8 mouse cellular contexts compared by ENCODE assay signal in genomic region chr11:75811900-75812299, GRCm38 (mm10). TPM values are rescaled to one million over a fixed set of nuclear protein-coding genes. Genes with fewer than 3 reads are reported as not detected.
DNase-seq lines count a peak whose midpoint lies in the region; ATAC-seq and TF ChIP-seq lines count a peak whose summit lies in the region.

No protein-coding gene starts in this region.

- H3K27ac ChIP-seq in limb, embryonic 12.5 days: peak overlapping the region; percentile 67
- no peak overlapping the region for H3K27ac ChIP-seq in limb, embryonic 10.5 days
- H3K27ac ChIP-seq in embryonic facial prominence, embryonic 13.5 days: peak overlapping the region; percentile 39; the same call in 1 of the 2 replicates
- peak overlapping the region; percentile 90 for H3K27ac ChIP-seq in heart, embryonic 15.5 days
- peak overlapping the region; percentile 72 for H3K27ac ChIP-seq in lung, postnatal 0 days (ENCODE audit: low read length)

- no peak overlapping the region for H3K9ac ChIP-seq in limb, embryonic 12.5 days (replicated peaks)
- H3K9ac ChIP-seq in embryonic facial prominence, embryonic 13.5 days: peak overlapping the region; percentile 22; the same call in 1 of the 2 replicates
- H3K9ac ChIP-seq in heart, embryonic 15.5 days: no peak overlapping the region
- H3K9ac ChIP-seq in lung, postnatal 0 days (replicated peaks; ENCODE audit: low read depth): no peak overlapping the region

- H3K4me2 ChIP-seq in limb, embryonic 12.5 days: no peak overlapping the region
- no peak overlapping the region for H3K4me2 ChIP-seq in embryonic facial prominence, embryonic 13.5 days
- no peak overlapping the region for H3K4me2 ChIP-seq in heart, embryonic 15.5 days
- no peak overlapping the region for H3K4me2 ChIP-seq in lung, postnatal 0 days (replicated peaks; ENCODE audit: low read depth, low read length)

- no peaks in the 10 kb centered on the region for H3K36me3 ChIP-seq in limb, embryonic 12.5 days
- H3K36me3 ChIP-seq in limb, embryonic 10.5 days: no peaks in the 10 kb centered on the region
- H3K36me3 ChIP-seq in embryonic facial prominence, embryonic 13.5 days: no peaks in the 10 kb centered on the region
- H3K36me3 ChIP-seq in heart, embryonic 15.5 days: no peaks in the 10 kb centered on the region
- H3K36me3 ChIP-seq in lung, postnatal 0 days (ENCODE audit: insufficient read depth, low read length): no peaks in the 10 kb centered on the region

- 0 out of 2 replicates have a peak, but pooled peaks cover 2% of the 10 kb centered on the region for H3K27me3 ChIP-seq in limb, embryonic 12.5 days
- no peaks in the 10 kb centered on the region for H3K27me3 ChIP-seq in limb, embryonic 10.5 days (ENCODE audit: low read depth, poor library complexity, severe bottlenecking)
- H3K27me3 ChIP-seq in embryonic facial prominence, embryonic 13.5 days: no peaks in the 10 kb centered on the region
- H3K27me3 ChIP-seq in heart, embryonic 15.5 days: no peaks in the 10 kb centered on the region
- no peaks in the 10 kb centered on the region for H3K27me3 ChIP-seq in lung, postnatal 0 days (replicated peaks; ENCODE audit: insufficient read depth, low read length)

- 40% methylated on average over 3 of the region's 3 CpGs for WGBS in limb, embryonic 12.5 days
- WGBS in limb, embryonic 10.5 days: 59% methylated on average over 3 of the region's 3 CpGs
- 36% methylated on average over 3 of the region's 3 CpGs for WGBS in embryonic facial prominence, embryonic 13.5 days
- 5% methylated on average over 3 of the region's 3 CpGs for WGBS in heart, embryonic 15.5 days
- 8% methylated on average over 3 of the region's 3 CpGs for WGBS in lung, postnatal 0 days

- no peak for TF ChIP-seq CTCF in lung, postnatal 0 days (IDR thresholded peaks at IDR 0.05)

- ATAC-seq in limb, embryonic 12.5 days (ENCODE audit: insufficient number of reproducible peaks, insufficient read depth, low FRiP score, low TSS enrichment, low read depth): no peak
- no peak for ATAC-seq in embryonic facial prominence, embryonic 13.5 days (ENCODE audit: insufficient number of reproducible peaks, insufficient read depth, low FRiP score, low TSS enrichment, low read depth)
- ATAC-seq in heart, embryonic 15.5 days (replicated peaks; ENCODE audit: insufficient number of reproducible peaks, insufficient read depth, low FRiP score, low read depth): peak; percentile 86
- peak; percentile 87 for ATAC-seq in lung, postnatal 0 days

- peaks cover 8% of the 10 kb centered on the region for H3K4me1 ChIP-seq in limb, embryonic 12.5 days (replicated peaks)
- peaks cover 12% of the 10 kb centered on the region for H3K4me1 ChIP-seq in limb, embryonic 10.5 days
- H3K4me1 ChIP-seq in embryonic facial prominence, embryonic 13.5 days: peaks cover 10% of the 10 kb centered on the region
- peaks cover 24% of the 10 kb centered on the region for H3K4me1 ChIP-seq in heart, embryonic 15.5 days (replicated peaks)
- H3K4me1 ChIP-seq in lung, postnatal 0 days (ENCODE audit: insufficient read depth, low read depth, low read length): peaks cover 9% of the 10 kb centered on the region

- no peak overlapping the region for H3K4me3 ChIP-seq in limb, embryonic 12.5 days (replicated peaks)
- no peak overlapping the region for H3K4me3 ChIP-seq in limb, embryonic 10.5 days
- no peak overlapping the region for H3K4me3 ChIP-seq in embryonic facial prominence, embryonic 13.5 days
- H3K4me3 ChIP-seq in heart, embryonic 15.5 days: no peak overlapping the region
- H3K4me3 ChIP-seq in lung, postnatal 0 days (ENCODE audit: low read depth, low read length): no peak overlapping the region

- DNase-seq in limb, embryonic 10.5 days (ENCODE audit: low spot score): no peak
- DNase-seq in kidney, postnatal 25 days: peak; percentile 88 to 93
- peak; percentile 95 for DNase-seq in lung, postnatal 0 days (ENCODE audit: low spot score)
- peak; percentile 97 for DNase-seq in testis, postnatal 10 days (ENCODE audit: low spot score)
- no peak for DNase-seq in thymus, postnatal 4 days

- H3K9me3 ChIP-seq in limb, embryonic 12.5 days: no peaks in the 10 kb centered on the region
- no peaks in the 10 kb centered on the region for H3K9me3 ChIP-seq in limb, embryonic 10.5 days (replicated peaks)
- H3K9me3 ChIP-seq in embryonic facial prominence, embryonic 13.5 days: no peaks in the 10 kb centered on the region
- H3K9me3 ChIP-seq in heart, embryonic 15.5 days (replicated peaks): no peaks in the 10 kb centered on the region
- H3K9me3 ChIP-seq in lung, postnatal 0 days (ENCODE audit: low read length): no peaks in the 10 kb centered on the region

- TF ChIP-seq EP300 in lung, postnatal 0 days (IDR thresholded peaks at IDR 0.05): 0 out of 2 replicates have a peak, but pooled peaks have one; percentile 55

RNA-seq across cellular contexts. Expression of gene Doc2b, which starts 16.1 kb away (rescaled TPM):
- polyA plus RNA-seq in limb, embryonic 12.5 days (2016; fragmentation: Nextera tagmentation; extraction: Ambion mirVana): 0.59 and 0.79 TPM in 2 replicates
- 0.06 and 0.20 TPM in 2 replicates for polyA plus RNA-seq in limb, embryonic 10.5 days (2016; fragmentation: Nextera tagmentation; extraction: Ambion mirVana)
- 2.5 TPM in 2 replicates for polyA plus RNA-seq in embryonic facial prominence, embryonic 13.5 days (2015; fragmentation: Nextera tagmentation; extraction: Ambion mirVana)
- 0.13 and 0.51 TPM in 2 replicates for polyA plus RNA-seq in heart, embryonic 15.5 days (2015; fragmentation: Nextera tagmentation; extraction: Ambion mirVana)
- 0.06 and 0.10 TPM in 2 replicates for polyA plus RNA-seq in lung, postnatal 0 days (2015; fragmentation: Nextera tagmentation; extraction: Ambion mirVana)

Comparison
In these comparisons a context has a peak if more than half of its experiments do, and no peak if none do; other contexts are left out.
1. ATAC-seq: peak in heart, embryonic 15.5 days (single experiment) and lung, postnatal 0 days (single experiment); none in limb, embryonic 12.5 days (single experiment) and embryonic facial prominence, embryonic 13.5 days (single experiment).
2. DNase-seq: peak in kidney, postnatal 25 days (2 of 2), lung, postnatal 0 days (single experiment) and testis, postnatal 10 days (single experiment); none in limb, embryonic 10.5 days (single experiment) and thymus, postnatal 4 days (single experiment).